Mouse (Mus musculus) intestine, embryonic 14.5 days (tissue): Measurements from ENCODE around the gene Rsad2. TPM values are rescaled to one million over a fixed set of nuclear protein-coding genes. Genes with fewer than 3 reads are reported as not detected.
A peak's percentile ranks its signal among the peaks of the same experiment; 100 is the strongest.
"Not testable (repeated sequence)": the region's sequence is repeated elsewhere in the genome, so short reads cannot be mapped to it uniquely, and the experiment has no call there.

Experiments
- ATAC-seq: fragments of 200-750 bp; cut with Nextera tagmentation; replicated peaks from 2 replicates; pipeline ENCODE4 v1.8.0; 2017; ENCODE audit warnings: low read depth, moderate number of reproducible peaks, moderate TSS enrichment, moderate library complexity; ENCODE audit not compliant: low FRiP score, low TSS enrichment
- DNase-seq: peaks from one replicate; pipeline ENCODE4 v3.0.0-alpha.2; 2018; ENCODE audit warnings: low spot score
- H3K27ac ChIP-seq: fragments of 300-500 bp; sonication (generic); 2 replicates; pipeline ENCODE4 v1.5.1; 2014; ENCODE audit warnings: low read depth, mild to moderate bottlenecking, control low read depth
- H3K27me3 ChIP-seq: fragments of 300-500 bp; sonication (generic); replicated peaks from 2 replicates; pipeline ENCODE4 v1.6.1; 2014; ENCODE audit warnings: low read length, control low read depth; ENCODE audit not compliant: control insufficient read depth, insufficient read depth
- H3K36me3 ChIP-seq: fragments of 300-500 bp; sonication (generic); 2 replicates; pipeline ENCODE4 v1.6.1; 2014; ENCODE audit warnings: low read length, control low read depth; ENCODE audit not compliant: control insufficient read depth, insufficient read depth
- H3K4me1 ChIP-seq: fragments of 300-500 bp; sonication (generic); replicated peaks from 2 replicates; pipeline ENCODE4 v1.6.1; 2014; ENCODE audit warnings: low read length, control low read depth, mixed read lengths; ENCODE audit not compliant: control insufficient read depth, insufficient read depth
- H3K4me2 ChIP-seq: fragments of 300-500 bp; sonication (generic); 2 replicates; pipeline ENCODE4 v1.6.1; 2014; ENCODE audit warnings: low read length
- H3K4me3 ChIP-seq: fragments of 300-500 bp; sonication (generic); 2 replicates; pipeline ENCODE4 v1.5.1; 2014; ENCODE audit warnings: low read depth, low read length, control low read depth, mixed read lengths
- H3K9ac ChIP-seq: fragments of 300-500 bp; sonication (generic); 2 replicates; pipeline ENCODE4 v1.6.1; 2014; ENCODE audit warnings: mild to moderate bottlenecking, low read length
- H3K9me3 ChIP-seq: fragments of 300-500 bp; sonication (generic); 2 replicates; pipeline ENCODE4 v1.6.1; 2016; ENCODE audit warnings: low read length, control low read depth; ENCODE audit not compliant: control insufficient read depth
- WGBS: fragments of 180-500 bp; shearing (Covaris S2); extraction: QIAGEN DNeasy Blood & Tissue Kit; methylation state at CpG from one replicate; pipeline ENCODE4 v1.1.7; 2014; 5-methylcytosine and 5-hydroxymethylcytosine counted together
- polyA plus RNA-seq: library from polyadenylated mRNA; unstranded; fragments of >200 nt; fragmentation: Nextera tagmentation; extraction: Ambion mirVana; gene quantifications from 2 replicates; pipeline ENCODE4 v1.2.1, GENCODE M21; 2014

Rsad2 gene
- polyA plus RNA-seq: 1.1 and 1.8 TPM in 2 replicates

DNA sequence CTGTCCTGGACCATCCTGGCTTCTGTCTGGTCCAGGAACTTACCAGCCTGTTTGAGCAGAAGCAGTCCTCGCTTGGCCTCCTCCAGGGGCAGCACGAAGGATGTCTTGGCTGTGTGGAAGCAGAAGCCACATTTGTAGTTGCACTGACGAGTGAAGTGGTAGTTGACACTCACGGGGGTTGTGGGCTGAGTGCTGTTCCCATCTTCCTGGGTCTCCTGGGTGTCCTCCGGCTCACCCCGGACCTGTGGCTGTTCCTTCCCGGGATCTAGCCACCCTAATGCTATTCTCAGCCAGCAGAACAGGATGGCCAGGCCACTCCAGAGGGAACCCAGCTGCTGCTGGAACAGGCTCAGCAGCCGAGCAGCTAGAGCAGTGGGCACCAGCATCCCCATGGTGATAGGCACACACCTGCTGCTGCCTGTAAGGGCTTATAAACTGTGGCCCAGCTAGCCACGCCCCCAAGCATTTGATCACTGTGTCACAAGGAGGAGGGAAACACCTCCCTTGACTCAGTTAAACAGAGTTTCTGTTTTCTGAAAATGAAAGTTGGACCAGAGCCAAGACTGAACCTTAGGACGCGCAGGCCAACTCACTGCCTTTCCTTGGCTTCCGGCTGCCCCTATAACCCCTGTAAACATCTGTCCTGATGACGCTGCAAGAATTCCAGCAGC, at the start of gene Rsad2:
Gene Rsad2, minus strand, starts transcription at position 425 of the 671 bp plus-strand sequence.
- 24% methylated on average over 13 of the region's 13 CpGs for WGBS
- no peak within 1 kb of the TSS for H3K27ac ChIP-seq
- H3K36me3 ChIP-seq: no peaks in the 10 kb centered on the region

DNA sequence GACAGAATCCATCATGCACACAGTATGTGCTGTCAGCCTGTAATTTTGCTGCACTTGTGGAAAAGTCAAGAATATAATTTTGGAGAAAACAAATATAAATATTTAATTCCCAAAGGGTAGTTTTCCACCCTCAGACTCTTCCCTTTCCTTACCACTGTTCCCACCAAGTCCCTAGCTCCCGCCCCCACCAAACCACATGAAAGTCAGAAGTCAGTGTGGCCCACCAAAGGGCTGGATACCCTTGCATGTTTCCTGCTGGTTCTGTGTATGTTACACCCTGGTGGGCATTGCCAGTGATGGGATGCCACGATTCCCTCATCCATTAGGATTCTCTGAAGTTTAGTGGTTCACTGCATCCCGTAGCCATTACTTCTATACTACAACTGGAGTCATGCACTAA, 44.8 kb upstream of the Rsad2 start:
- ATAC-seq (no peak), DNase-seq (no peak)
- Histone ChIP-seq H3K27me3 (no peaks in the 10 kb centered on the region), H3K9ac (no peak overlapping the region), H3K4me2 (no peak overlapping the region), H3K27ac (no peak overlapping the region), H3K4me1 (no peaks in the 10 kb centered on the region), H3K9me3 (no peaks in the 10 kb centered on the region), H3K4me3 (no peak overlapping the region), H3K36me3 (no peaks in the 10 kb centered on the region)
- 94% methylated on average over 3 of the region's 3 CpGs for WGBS

More for the DNA sequence above, at the start of gene Rsad2:
- Histone ChIP-seq H3K9me3 (no peaks in the 10 kb centered on the region), H3K27me3 (no peaks in the 10 kb centered on the region), H3K9ac (no peak within 1 kb of the TSS), H3K4me3 (no peak within 1 kb of the TSS), H3K4me1 (peaks cover 16% of the 10 kb centered on the region), H3K4me2 (peak within 1 kb of the TSS; percentile 40)
- ATAC-seq: peak; percentile 91
- peak; percentile 66 for DNase-seq

DNA sequence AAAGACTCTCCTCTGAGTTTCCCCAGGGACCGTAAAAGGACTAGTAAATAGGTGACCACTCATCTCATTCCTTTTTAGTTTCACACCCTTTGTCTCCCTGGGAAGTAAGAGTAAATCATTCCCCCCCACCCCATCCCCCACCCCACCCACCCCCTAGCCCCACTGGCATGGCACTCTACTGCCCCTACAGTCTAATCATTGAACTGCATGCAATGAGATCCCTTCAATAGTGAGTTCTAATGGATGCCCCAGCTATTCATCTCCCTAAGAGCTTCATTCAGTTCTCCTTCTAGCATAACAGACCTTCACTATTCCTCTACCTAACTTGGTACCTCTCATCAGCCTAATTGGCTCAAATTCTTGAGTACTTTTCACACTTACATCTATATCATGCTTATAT, 33.7 kb upstream of the Rsad2 start:
- H3K36me3 ChIP-seq: no peaks in the 10 kb centered on the region
- H3K27me3 ChIP-seq: no peaks in the 10 kb centered on the region
- H3K9ac ChIP-seq: no peak overlapping the region
- H3K4me2 ChIP-seq: no peak overlapping the region
- 90% methylated on average over 1 of the region's 1 CpGs for WGBS
- H3K9me3 ChIP-seq: no peaks in the 10 kb centered on the region
- no peak for ATAC-seq
- H3K4me3 ChIP-seq: no peak overlapping the region
- H3K27ac ChIP-seq: no peak overlapping the region
- no peak for DNase-seq
- 0 out of 2 replicates have a peak, but pooled peaks cover 4% of the 10 kb centered on the region for H3K4me1 ChIP-seq

DNA sequence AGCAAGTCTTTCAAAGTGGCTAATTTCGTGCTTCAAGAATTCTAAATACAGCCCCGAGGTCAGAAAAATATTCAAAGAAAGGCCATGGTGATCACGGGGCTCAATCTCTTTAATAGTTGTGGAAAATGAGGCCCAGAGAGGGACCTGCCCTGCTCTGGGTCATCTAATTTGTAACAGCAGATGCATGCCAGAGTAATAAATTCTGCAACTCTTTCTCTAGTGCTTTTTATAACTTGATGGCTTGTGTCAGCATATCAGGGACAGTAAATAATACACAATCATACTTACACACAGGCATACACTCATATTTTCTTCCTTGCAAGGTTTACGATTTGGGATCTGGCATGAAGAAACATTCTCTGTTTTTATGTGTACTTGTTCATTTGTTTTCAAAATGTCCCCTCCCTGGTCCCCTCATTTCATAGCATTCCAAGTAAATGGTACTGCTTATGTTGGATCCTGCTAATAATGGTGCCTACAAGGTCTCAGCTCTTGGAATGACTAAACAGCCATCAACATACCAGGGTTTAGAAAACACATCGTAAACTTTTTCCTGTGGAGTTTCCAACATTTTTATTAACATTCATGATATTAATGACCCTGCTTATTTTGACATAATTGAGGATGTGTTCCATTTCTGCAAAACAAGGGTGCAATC, 32.5 kb upstream of the Rsad2 start:
- Histone ChIP-seq H3K36me3 (no peaks in the 10 kb centered on the region), H3K9ac (no peak overlapping the region), H3K27ac (no peak overlapping the region), H3K4me2 (no peak overlapping the region), H3K9me3 (no peaks in the 10 kb centered on the region), H3K4me3 (no peak overlapping the region), H3K4me1 (0 out of 2 replicates have a peak, but pooled peaks cover 4% of the 10 kb centered on the region), H3K27me3 (no peaks in the 10 kb centered on the region)
- 58% methylated on average over 5 of the region's 5 CpGs for WGBS
- DNase-seq: no peak
- no peak for ATAC-seq

DNA sequence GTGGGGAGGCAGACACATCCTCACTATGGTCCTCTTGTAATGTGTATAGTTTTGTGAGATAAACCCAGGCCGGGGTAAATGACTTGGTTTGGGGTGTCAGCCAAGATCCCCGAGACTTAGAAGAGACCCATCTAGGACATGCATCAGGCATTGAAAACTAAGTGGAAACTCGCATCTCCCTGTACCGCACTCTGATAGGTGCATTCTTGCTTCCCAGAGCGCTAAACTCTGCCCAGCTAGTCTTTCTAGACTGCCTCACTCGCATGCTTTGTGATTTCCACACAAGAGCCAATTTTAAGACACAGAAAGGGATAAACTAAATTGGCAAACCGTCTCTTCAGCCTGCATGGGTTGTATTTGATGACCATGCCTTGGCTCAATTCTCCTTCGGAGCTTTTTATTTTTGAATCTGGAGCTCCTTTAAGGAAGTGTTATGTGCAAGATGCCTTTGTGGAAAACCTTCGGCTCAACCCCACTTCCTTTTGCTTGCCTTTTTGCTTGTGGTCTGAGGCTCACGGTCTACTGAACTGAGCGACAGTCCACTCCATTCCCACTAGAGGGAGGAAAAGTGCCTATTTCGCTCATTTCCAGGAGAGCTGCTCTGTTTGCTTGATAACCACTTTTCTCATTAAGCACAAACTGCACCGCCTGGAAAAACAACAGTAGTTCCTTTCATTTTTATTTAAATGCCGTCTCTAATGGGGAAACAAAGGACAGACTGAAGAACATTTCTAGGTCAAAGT, 31.8 kb upstream of the Rsad2 start:
- no peaks in the 10 kb centered on the region for H3K36me3 ChIP-seq
- 56% methylated on average over 14 of the region's 14 CpGs for WGBS
- no peak overlapping the region for H3K4me2 ChIP-seq
- H3K4me3 ChIP-seq: no peak overlapping the region
- ATAC-seq: no peak
- H3K27ac ChIP-seq: no peak overlapping the region
- H3K4me1 ChIP-seq: 0 out of 2 replicates have a peak, but pooled peaks cover 4% of the 10 kb centered on the region
- H3K9ac ChIP-seq: no peak overlapping the region
- no peaks in the 10 kb centered on the region for H3K27me3 ChIP-seq
- no peaks in the 10 kb centered on the region for H3K9me3 ChIP-seq
- no peak for DNase-seq

DNA sequence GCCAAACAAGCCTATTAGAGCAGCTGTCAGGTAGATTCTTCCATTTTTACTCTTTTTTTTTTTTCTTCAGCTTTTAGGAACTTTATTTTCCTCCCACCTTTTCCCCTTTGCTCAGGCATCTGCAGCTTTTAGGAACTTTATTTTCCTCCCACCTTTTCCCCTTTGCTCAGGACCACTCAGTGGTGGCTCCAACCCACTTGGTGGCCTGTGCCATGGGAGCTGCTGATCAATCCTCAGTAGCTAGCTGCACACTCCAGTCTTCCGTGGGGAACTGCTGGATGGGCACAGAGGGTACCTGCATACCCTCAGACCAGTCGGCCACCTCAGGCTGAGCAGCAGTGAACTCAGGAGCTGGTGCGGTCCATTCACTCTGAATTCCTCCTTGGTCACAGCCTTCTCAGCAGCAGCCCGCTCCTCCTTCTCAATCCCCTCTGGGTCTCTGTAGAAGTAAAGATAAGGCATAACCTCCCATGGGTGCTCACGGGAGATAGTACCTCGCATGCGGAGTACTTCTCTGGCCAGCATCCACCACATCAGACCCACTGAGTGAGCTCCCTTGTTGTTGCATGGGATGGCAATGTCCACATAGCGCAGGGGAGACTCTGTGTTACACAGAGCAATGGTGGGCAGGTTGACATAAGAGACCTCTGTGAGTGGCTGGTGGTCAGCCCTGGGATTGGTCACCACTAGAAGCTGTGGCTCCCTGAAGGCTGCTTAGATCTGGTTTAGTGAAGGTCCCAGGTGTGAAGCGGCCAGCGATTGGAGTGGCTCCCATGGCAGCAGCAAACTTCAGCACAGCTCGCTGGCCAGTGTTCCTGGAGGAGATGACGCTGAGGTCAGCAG, 29.7 kb upstream of the Rsad2 start:
- H3K9me3 ChIP-seq, H3K27ac ChIP-seq, H3K4me3 ChIP-seq, H3K27me3 ChIP-seq, DNase-seq, H3K36me3 ChIP-seq, H3K9ac ChIP-seq, ATAC-seq, H3K4me2 ChIP-seq, H3K4me1 ChIP-seq: not testable (repeated sequence)
- WGBS: 91% methylated on average over 12 of the region's 12 CpGs

DNA sequence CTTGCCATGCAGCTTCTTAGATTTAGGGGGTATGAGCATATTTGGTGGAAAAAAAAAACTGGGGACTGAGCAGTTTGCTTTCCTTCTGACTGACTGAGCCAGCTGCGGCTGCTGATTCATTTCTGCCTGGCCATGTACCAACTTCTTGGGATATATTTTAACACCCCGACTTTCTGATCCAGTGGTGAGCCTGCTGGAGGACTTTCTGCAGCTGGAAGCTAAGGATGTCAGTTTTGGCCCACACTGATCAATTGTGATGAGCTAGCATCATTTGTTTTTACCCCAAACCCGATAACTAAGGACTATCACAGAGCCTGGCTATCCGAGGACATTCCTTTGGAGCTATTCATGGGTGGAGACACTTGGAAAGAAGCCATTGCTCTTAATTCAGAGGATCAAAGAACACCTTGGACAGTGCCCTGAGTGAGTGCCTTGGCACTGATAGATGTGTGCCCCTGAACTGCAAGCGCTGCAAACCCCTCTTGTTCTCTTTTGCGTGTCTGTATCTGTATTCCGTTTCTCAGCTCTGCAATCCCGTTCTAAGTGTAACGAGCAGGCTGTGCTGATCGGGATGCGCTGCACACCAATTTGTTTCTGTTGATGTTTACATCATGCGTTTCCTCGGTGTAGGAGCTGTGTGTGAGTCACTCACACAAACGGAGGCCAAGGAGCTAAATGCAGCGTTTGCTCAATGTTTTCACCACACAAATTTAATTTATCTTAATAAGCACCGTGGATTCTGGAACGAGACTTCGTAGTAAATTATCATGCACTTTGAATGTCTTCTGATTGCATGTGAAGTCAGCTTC, 22.1 kb upstream of the Rsad2 start:
- DNase-seq: no peak
- H3K36me3 ChIP-seq: no peaks in the 10 kb centered on the region
- no peaks in the 10 kb centered on the region for H3K27me3 ChIP-seq
- 78% methylated on average over 18 of the region's 18 CpGs for WGBS
- ATAC-seq: no peak
- H3K9me3 ChIP-seq: no peaks in the 10 kb centered on the region
- no peak overlapping the region for H3K27ac ChIP-seq
- no peaks in the 10 kb centered on the region for H3K4me1 ChIP-seq
- H3K4me2 ChIP-seq: no peak overlapping the region
- H3K9ac ChIP-seq: no peak overlapping the region
- H3K4me3 ChIP-seq: no peak overlapping the region
